ENCODE assay signal across 7 mouse cellular contexts in genomic region chr2:153610426-153611240, GRCm38 (mm10). TPM values are rescaled to one million over a fixed set of nuclear protein-coding genes. Genes with fewer than 3 reads are reported as not detected.
A peak's percentile ranks its signal among the peaks of the same experiment; 100 is the strongest.
DNase-seq lines count a peak whose midpoint lies in the region; ATAC-seq and TF ChIP-seq lines count a peak whose summit lies in the region.

No protein-coding gene starts in this region.

- peak; percentile 72 for TF ChIP-seq EP300 in liver, postnatal 0 days (IDR thresholded peaks at IDR 0.05; ENCODE audit: low read depth)

- 12% methylated on average over 14 of the region's 14 CpGs for WGBS in hindbrain, embryonic 11.5 days
- WGBS in liver, postnatal 0 days (ENCODE audit: insufficient replicate concordance) = 23% methylated on average over 14 of the region's 14 CpGs
- WGBS in thymus, adult 2 months = 23% methylated on average over 14 of the region's 14 CpGs

- H3K9me3 ChIP-seq in hindbrain, embryonic 11.5 days (ENCODE audit: control insufficient read depth, low read length) = no peaks in the 10 kb centered on the region
- no peaks in the 10 kb centered on the region for H3K9me3 ChIP-seq in liver, postnatal 0 days (ENCODE audit: low read length)

- no peaks in the 10 kb centered on the region for H3K27me3 ChIP-seq in hindbrain, embryonic 11.5 days (ENCODE audit: control insufficient read depth, insufficient read depth, low read length)
- no peaks in the 10 kb centered on the region for H3K27me3 ChIP-seq in liver, postnatal 0 days (ENCODE audit: insufficient read depth, low read length)
- no peaks in the 10 kb centered on the region for H3K27me3 ChIP-seq in thymus, adult 2 months (ENCODE audit: control insufficient read depth, insufficient read depth, low read length)

- 0 out of 2 replicates have a peak, but pooled peaks cover 4% of the 10 kb centered on the region for H3K4me1 ChIP-seq in hindbrain, embryonic 11.5 days (replicated peaks; ENCODE audit: control insufficient read depth, insufficient read depth, low read length)
- peaks cover 37% of the 10 kb centered on the region for H3K4me1 ChIP-seq in liver, postnatal 0 days (ENCODE audit: insufficient read depth)
- H3K4me1 ChIP-seq in thymus, adult 2 months (replicated peaks; ENCODE audit: control insufficient read depth, insufficient read depth, low read length) = peaks cover 19% of the 10 kb centered on the region

- no peak for TF ChIP-seq POLR2A in thymus, adult 2 months (IDR thresholded peaks at IDR 0.05; ENCODE audit: control insufficient read depth, extremely low read depth, insufficient read depth, low read length, poor library complexity)

- no peak overlapping the region for H3K4me3 ChIP-seq in hindbrain, embryonic 11.5 days (ENCODE audit: low read depth, low read length)
- no peak overlapping the region for H3K4me3 ChIP-seq in liver, postnatal 0 days (ENCODE audit: low read depth, low read length)
- no peak overlapping the region for H3K4me3 ChIP-seq in thymus, adult 2 months (ENCODE audit: control insufficient read depth, insufficient read depth, low read length)

- peak; percentile 34 for DNase-seq in ovary, postnatal 36 days (ENCODE audit: low spot score)
- DNase-seq in ovary, adult 18-20 months (ENCODE audit: low spot score) = no peak
- DNase-seq in embryo, embryonic 10 days (ENCODE audit: low spot score) = peak; percentile 45
- peak; percentile 59 for DNase-seq in hindbrain, embryonic 11.5 days (ENCODE audit: low spot score)
- DNase-seq in liver, postnatal 0 days = peak; percentile 52
- DNase-seq in thymus, adult 2 months = no peak
- DNase-seq in natural killer cell, adult 2 months (ENCODE audit: low spot score in 2 of 2) = no peak

- peak overlapping the region; percentile 46; the same call in 1 of the 2 replicates for H3K9ac ChIP-seq in hindbrain, embryonic 11.5 days (ENCODE audit: low read depth, low read length)
- 0 out of 2 replicates have a peak overlapping the region, but pooled peaks have one; percentile 2 for H3K9ac ChIP-seq in liver, postnatal 0 days (replicated peaks)

- no peak overlapping the region; the same call in 1 of the 2 replicates for H3K4me2 ChIP-seq in hindbrain, embryonic 11.5 days (replicated peaks; ENCODE audit: low read depth, low read length)
- H3K4me2 ChIP-seq in liver, postnatal 0 days (ENCODE audit: low read depth, low read length) = no peak overlapping the region

- ATAC-seq in hindbrain, embryonic 11.5 days (ENCODE audit: low FRiP score) = peak; percentile 17
- peak; percentile 63 for ATAC-seq in liver, postnatal 0 days

- no peak for TF ChIP-seq CTCF in liver, postnatal 0 days (IDR thresholded peaks at IDR 0.05; ENCODE audit: low read depth)
- TF ChIP-seq CTCF in thymus, adult 2 months (IDR thresholded peaks at IDR 0.05; ENCODE audit: borderline replicate concordance, control insufficient read depth, extremely low read depth, insufficient read depth, low read length, poor library complexity) = no peak

- H3K36me3 ChIP-seq in hindbrain, embryonic 11.5 days (ENCODE audit: control insufficient read depth, insufficient read depth, low read length) = no peaks in the 10 kb centered on the region
- H3K36me3 ChIP-seq in liver, postnatal 0 days (replicated peaks; ENCODE audit: insufficient read depth, low read length) = no peaks in the 10 kb centered on the region
- H3K36me3 ChIP-seq in thymus, adult 2 months (ENCODE audit: control insufficient read depth, insufficient read depth, low read length) = no peaks in the 10 kb centered on the region

- peak overlapping the region; percentile 73 for H3K27ac ChIP-seq in hindbrain, embryonic 11.5 days (ENCODE audit: low read depth, low read length)
- peak overlapping the region; percentile 79 for H3K27ac ChIP-seq in liver, postnatal 0 days (ENCODE audit: low read depth)
- H3K27ac ChIP-seq in thymus, adult 2 months (ENCODE audit: control insufficient read depth, insufficient read depth, low read length) = no peak overlapping the region

RNA-seq across cellular contexts. Expression of gene Commd7, which starts 21.9 kb away (rescaled TPM):
- 60.0 and 65.6 TPM in 2 replicates for polyA plus RNA-seq in hindbrain, embryonic 11.5 days (2014; fragmentation: Nextera tagmentation; extraction: Ambion mirVana)
- polyA plus RNA-seq in liver, postnatal 0 days (2015; fragmentation: Nextera tagmentation; extraction: Ambion mirVana) = 31.2 and 32.9 TPM in 2 replicates
- 22.0 and 22.4 TPM in 2 replicates for polyA plus RNA-seq in thymus, adult 2 months (2012; rRNA removed)

RNA-seq across cellular contexts. Expression of gene Dnmt3b, which starts 38.6 kb away (rescaled TPM):
- 9.9 and 10.3 TPM in 2 replicates for polyA plus RNA-seq in hindbrain, embryonic 11.5 days (2014; fragmentation: Nextera tagmentation; extraction: Ambion mirVana)
- polyA plus RNA-seq in liver, postnatal 0 days (2015; fragmentation: Nextera tagmentation; extraction: Ambion mirVana) = 4.8 and 5.3 TPM in 2 replicates
- 4.4 and 4.7 TPM in 2 replicates for polyA plus RNA-seq in thymus, adult 2 months (2012; rRNA removed)

Comparison
In these comparisons a context has a peak if more than half of its experiments do, and no peak if none do; other contexts are left out.
1. DNase-seq: peak in ovary, postnatal 36 days (single experiment), embryo, embryonic 10 days (single experiment), hindbrain, embryonic 11.5 days (single experiment) and liver, postnatal 0 days (single experiment); none in ovary, adult 18-20 months (single experiment), thymus, adult 2 months (single experiment) and natural killer cell, adult 2 months (0 of 2).